Mouse (Mus musculus): ENCODE measurements around the gene Hoxc12. TPM values are rescaled to one million over a fixed set of nuclear protein-coding genes. Genes with fewer than 3 reads are reported as not detected.

Gene Hoxc12
- not detected in 2 replicates for polyA plus RNA-seq (2012; ENCODE audit: insufficient read depth, low replicate concordance)

DNA sequence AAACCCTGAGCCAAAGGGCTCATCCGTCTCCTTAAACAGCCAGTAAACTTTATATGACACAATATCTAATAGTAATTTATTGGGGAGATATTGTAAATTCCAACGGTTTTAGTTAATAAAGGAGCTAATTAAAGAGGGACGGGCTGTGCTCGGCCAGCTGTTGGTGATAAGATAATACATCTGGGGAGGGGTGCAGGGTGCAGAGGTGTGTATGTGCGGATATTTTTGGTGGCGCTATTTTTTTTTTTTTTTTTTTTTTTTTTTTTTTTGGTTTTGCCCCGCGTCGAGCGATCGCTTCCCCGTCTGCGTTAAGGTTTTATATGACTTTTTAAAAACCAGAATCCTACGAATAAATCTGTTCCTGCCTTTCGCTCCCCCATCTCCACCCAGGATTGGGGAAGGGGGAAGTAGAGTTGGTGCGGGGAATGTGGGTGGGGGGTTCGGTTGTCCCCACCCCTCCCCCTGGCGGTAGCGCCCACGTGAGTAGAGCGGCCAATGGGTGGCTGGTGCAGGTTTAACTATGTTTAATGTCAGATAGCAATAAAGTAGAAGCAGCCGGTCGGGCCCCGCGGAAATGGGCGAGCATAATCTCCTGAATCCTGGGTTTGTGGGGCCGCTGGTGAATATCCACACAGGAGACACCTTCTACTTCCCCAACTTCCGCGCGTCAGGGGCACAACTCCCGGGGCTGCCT, at the start of gene Hoxc12:
Gene Hoxc12, plus strand, starts transcription at position 479 of the 694 bp plus-strand sequence.
- Histone ChIP-seq H3K4me3 (replicated peaks) (peak within 1 kb of the TSS; percentile 53), H3K9me3 (0 out of 2 replicates have a peak, but pooled peaks cover 3% of the 10 kb centered on the region), H3K4me1 (peaks cover 6% of the 10 kb centered on the region; the same call in 1 of the 2 replicates), H3K27me3 (replicated peaks) (peaks cover 99% of the 10 kb centered on the region), H3K36me3 (replicated peaks; ENCODE audit: low read length) (no peaks in the 10 kb centered on the region)
- no peak for TF ChIP-seq FLI1 (IDR thresholded peaks at IDR 0.05; ENCODE audit: low read length)
- TF ChIP-seq GATA1 (IDR thresholded peaks at IDR 0.05; ENCODE audit: borderline replicate concordance, low read length), result no peak

DNA sequence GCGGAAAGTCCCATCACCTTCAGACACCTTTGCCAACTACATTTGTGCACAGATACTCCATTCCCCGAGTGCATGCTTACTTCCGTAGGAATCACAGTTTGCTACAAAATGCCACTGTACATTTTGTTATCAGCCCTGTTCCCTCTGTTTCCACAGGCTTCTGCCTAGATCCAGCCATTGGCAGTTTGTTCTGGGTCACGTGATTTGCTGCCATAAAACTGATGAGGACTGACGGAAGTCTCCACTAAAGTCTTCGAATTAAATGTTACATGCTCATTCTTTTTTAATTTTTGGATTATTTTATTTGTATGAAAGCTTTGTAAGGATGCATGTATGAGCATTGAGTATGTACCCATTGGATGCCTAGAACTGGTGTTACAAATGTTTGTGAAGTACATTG, 41.4 kb upstream of the Hoxc12 start:
- no peaks in the 10 kb centered on the region for H3K9me3 ChIP-seq
- TF ChIP-seq GATA1 (IDR thresholded peaks at IDR 0.05; ENCODE audit: borderline replicate concordance, low read length) (no peak), FLI1 (IDR thresholded peaks at IDR 0.05; ENCODE audit: low read length) (no peak)
- H3K36me3 ChIP-seq (replicated peaks; ENCODE audit: low read length), result no peaks in the 10 kb centered on the region
- H3K4me1 ChIP-seq, result no peaks in the 10 kb centered on the region
- H3K27me3 ChIP-seq (replicated peaks), result peaks cover 34% of the 10 kb centered on the region
- H3K4me3 ChIP-seq (replicated peaks), result no peak overlapping the region

DNA sequence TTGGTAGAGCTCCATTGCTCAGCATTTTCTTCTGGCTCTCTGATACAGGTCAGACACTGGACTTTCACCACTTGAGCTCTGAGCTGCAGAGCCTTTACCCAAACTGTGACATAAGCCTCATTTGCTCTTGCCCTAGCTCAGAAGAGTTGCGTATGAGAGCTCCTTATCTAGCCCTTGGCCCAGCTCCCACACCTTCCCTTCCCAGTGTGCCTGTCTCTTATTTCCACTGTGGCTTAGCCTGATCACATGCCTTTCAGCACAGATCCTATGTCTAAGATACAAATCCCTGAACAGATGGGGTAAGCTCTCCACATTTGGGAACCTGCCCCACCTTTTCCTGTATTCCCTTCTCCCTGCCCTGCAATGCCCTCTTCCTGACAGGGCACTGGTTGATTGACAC, 31.6 kb upstream of the Hoxc12 start:
- Histone ChIP-seq H3K27me3 (replicated peaks) (peaks cover 66% of the 10 kb centered on the region), H3K4me3 (replicated peaks) (no peak overlapping the region), H3K36me3 (replicated peaks; ENCODE audit: low read length) (no peaks in the 10 kb centered on the region), H3K4me1 (peaks cover 2% of the 10 kb centered on the region; the same call in 1 of the 2 replicates), H3K9me3 (no peaks in the 10 kb centered on the region)
- TF ChIP-seq FLI1 (IDR thresholded peaks at IDR 0.05; ENCODE audit: low read length) (no peak), GATA1 (IDR thresholded peaks at IDR 0.05; ENCODE audit: borderline replicate concordance, low read length) (no peak)

DNA sequence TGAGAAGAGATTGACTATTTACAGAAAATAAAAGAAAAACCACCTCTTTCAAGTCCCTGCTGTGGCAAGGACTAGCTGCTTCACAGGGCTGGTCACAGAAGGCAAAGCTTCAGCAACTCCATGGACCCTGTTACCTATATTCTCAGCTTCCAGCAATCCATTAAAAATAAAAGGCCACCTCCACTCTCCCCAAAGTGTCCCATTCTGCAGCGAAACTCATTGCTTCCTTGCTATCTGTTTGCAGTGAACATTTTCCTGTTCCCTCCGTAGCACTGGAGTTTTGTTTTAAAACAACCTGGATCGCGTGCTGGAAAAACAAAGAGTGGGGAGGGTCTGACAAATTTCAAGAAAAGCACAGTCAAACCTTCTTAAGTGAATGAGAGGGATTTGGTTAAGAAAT, 27.0 kb upstream of the Hoxc12 start:
- TF ChIP-seq FLI1 (IDR thresholded peaks at IDR 0.05; ENCODE audit: low read length), result no peak
- no peak for TF ChIP-seq GATA1 (IDR thresholded peaks at IDR 0.05; ENCODE audit: borderline replicate concordance, low read length)
- Histone ChIP-seq H3K9me3 (peaks cover 2% of the 10 kb centered on the region; the same call in 1 of the 2 replicates), H3K4me1 (peaks cover 11% of the 10 kb centered on the region), H3K36me3 (replicated peaks; ENCODE audit: low read length) (no peaks in the 10 kb centered on the region), H3K4me3 (replicated peaks) (no peak overlapping the region), H3K27me3 (replicated peaks) (peaks cover 92% of the 10 kb centered on the region)

DNA sequence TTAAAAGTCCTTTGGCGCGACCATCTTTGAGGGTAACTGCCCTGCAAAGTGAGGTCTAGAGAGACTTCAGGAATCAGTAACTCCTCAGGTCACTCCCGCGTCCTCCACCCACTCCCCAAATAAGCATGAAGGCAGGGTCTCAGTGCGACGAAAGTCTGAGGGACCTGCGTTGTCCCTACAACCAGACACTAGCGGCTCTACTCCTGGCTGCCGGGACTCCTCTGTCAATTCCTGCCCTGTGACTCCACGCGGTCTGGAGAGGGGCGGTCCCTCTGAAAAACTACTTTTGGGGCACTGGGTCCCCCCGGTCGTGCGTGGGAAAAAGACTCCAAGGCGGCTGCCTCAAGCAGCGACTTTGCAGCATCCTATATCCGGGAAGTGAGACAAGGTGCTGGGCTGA, 26.5 kb upstream of the Hoxc12 start:
- H3K4me3 ChIP-seq (replicated peaks), result no peak overlapping the region
- H3K9me3 ChIP-seq, result peaks cover 2% of the 10 kb centered on the region; the same call in 1 of the 2 replicates
- TF ChIP-seq FLI1 (IDR thresholded peaks at IDR 0.05; ENCODE audit: low read length) (no peak), GATA1 (IDR thresholded peaks at IDR 0.05; ENCODE audit: borderline replicate concordance, low read length) (no peak)
- peaks cover 92% of the 10 kb centered on the region for H3K27me3 ChIP-seq (replicated peaks)
- no peaks in the 10 kb centered on the region for H3K36me3 ChIP-seq (replicated peaks; ENCODE audit: low read length)
- peaks cover 11% of the 10 kb centered on the region for H3K4me1 ChIP-seq

DNA sequence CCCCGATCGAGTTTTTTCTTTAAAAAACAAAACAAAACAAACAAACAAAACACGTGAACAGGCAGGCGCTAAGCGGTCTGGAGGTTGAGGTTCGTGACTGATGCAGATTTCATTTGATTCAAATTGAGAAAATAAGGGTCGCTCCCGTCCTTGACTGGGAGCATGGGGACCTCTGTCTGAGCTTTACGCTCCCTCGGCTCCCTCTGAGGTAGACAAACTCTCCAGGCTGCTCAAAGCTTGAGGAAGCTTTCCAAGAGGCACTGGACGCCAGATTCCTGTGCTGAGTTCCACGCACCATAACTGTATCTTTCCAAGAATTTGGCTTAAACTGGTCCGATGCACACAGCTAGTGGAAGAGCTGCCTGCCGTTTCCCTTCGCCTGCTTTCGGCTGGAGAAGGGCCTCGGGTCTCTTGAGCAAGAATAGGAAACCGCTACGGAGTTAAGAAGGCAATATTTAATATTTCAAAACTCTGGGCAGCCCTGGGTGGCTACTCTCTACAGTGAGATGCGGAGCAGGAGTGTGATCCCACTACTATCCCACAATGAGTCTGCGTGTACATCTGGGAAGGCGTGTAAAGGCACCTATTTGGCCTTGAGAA, 26.0 kb upstream of the Hoxc12 start:
- TF ChIP-seq GATA1 (IDR thresholded peaks at IDR 0.05; ENCODE audit: borderline replicate concordance, low read length), result no peak
- TF ChIP-seq FLI1 (IDR thresholded peaks at IDR 0.05; ENCODE audit: low read length), result no peak
- Histone ChIP-seq H3K27me3 (replicated peaks) (peaks cover 91% of the 10 kb centered on the region), H3K4me1 (peaks cover 11% of the 10 kb centered on the region), H3K36me3 (replicated peaks; ENCODE audit: low read length) (no peaks in the 10 kb centered on the region), H3K9me3 (peaks cover 2% of the 10 kb centered on the region; the same call in 1 of the 2 replicates), H3K4me3 (replicated peaks) (no peak overlapping the region)

DNA sequence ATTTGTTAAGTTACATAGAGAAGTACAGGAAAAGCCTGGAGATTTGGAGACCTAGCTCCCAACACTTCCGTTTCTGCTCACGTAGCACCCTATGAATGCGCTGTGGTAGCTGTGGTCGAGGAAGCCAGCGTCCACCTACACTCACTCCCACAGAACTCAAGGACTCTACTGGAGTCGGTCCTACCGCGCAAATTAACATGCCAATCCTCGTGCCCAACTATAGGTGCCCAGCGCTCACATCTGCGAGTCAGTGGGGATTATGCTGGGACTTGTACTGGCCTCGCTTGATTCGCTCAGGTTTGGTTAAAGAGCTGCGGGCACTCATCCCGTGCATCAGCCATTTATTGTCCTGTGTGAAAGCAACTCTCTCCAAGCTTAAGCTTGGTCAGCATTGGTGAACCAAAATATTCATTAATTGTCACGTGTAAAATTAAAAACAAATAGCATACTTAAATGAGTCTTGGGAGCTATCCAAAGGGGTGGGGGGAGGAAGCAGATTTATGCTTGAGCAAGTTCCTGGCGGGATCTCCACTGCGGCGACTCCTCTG, 23.4 kb upstream of the Hoxc12 start:
- Histone ChIP-seq H3K36me3 (replicated peaks; ENCODE audit: low read length) (no peaks in the 10 kb centered on the region), H3K4me1 (peaks cover 11% of the 10 kb centered on the region), H3K9me3 (peaks cover 2% of the 10 kb centered on the region; the same call in 1 of the 2 replicates), H3K27me3 (replicated peaks) (peaks cover 95% of the 10 kb centered on the region), H3K4me3 (replicated peaks) (no peak overlapping the region)
- TF ChIP-seq FLI1 (IDR thresholded peaks at IDR 0.05; ENCODE audit: low read length) (no peak), GATA1 (IDR thresholded peaks at IDR 0.05; ENCODE audit: borderline replicate concordance, low read length) (no peak)

DNA sequence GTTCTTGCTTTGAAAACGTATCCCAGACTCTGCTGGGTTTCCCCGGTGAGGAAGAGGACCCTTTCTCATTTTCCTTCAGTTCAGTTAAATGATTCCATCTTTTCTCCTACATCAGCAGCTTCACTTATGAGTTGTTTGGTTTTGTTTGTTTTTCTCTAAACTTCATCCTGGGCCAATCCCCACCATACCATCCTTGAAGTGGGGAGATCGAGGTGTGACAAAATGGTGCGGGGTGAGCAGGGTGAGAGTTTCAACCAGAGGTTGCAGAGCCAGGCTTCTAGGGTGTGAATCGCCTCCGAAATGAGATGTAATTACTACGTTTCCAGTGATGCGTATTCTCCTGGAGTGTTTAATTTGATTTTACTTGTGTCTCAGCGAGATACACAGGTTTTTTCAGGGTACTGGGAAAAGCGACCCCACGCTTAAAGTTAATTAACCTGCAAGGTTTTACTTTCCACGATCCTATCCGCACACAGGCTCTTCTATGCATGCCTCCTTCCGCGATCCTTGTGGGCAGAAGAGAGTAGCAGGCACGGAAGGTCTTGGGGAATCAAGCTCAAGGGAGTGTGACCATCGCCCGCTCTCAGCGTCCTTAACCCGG, 18.5 kb upstream of the Hoxc12 start:
- Histone ChIP-seq H3K27me3 (replicated peaks) (peaks cover 98% of the 10 kb centered on the region), H3K4me1 (peaks cover 11% of the 10 kb centered on the region; the same call in 1 of the 2 replicates)

DNA sequence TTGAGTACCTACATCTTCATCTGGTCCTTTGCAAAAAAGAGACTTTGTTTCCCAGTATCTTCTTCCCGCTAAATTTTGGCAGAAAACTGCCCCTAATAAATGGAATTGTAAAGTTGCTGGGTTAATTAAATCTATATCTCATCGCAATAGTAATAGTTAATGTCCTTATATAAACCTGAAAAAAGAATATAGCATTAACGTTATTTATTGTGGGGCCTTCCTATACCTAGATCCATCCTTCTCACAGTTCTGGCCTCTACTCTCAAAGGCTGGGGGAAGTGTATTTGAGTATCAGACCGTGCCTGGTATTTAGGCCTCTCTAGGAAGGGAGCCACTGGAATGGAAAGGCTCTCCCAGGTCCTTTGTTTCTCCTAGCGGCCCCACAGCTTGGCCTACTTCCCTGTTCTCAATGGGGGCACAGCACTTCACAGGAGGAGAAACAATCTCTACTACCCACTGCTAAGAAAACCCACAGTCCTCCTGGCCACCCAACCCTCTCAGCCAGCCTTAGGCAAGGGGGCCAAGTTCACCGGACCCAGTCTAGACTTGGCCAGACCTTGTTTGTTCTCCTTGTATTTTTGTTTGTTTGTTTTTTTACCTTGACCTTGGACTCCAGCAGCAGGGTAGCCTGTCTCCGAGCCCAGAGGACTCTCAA, 17.8 kb upstream of the Hoxc12 start:
- no peaks in the 10 kb centered on the region for H3K36me3 ChIP-seq (replicated peaks; ENCODE audit: low read length)
- peaks cover 11% of the 10 kb centered on the region; the same call in 1 of the 2 replicates for H3K4me1 ChIP-seq
- H3K4me3 ChIP-seq (replicated peaks), result no peak overlapping the region
- TF ChIP-seq GATA1 (IDR thresholded peaks at IDR 0.05; ENCODE audit: borderline replicate concordance, low read length) (no peak), FLI1 (IDR thresholded peaks at IDR 0.05; ENCODE audit: low read length) (no peak)
- H3K9me3 ChIP-seq, result peaks cover 3% of the 10 kb centered on the region; the same call in 1 of the 2 replicates
- H3K27me3 ChIP-seq (replicated peaks), result peaks cover 98% of the 10 kb centered on the region

More for the DNA sequence above, 18.5 kb upstream of the Hoxc12 start:
- Histone ChIP-seq H3K4me3 (replicated peaks) (no peak overlapping the region), H3K9me3 (peaks cover 3% of the 10 kb centered on the region), H3K36me3 (replicated peaks; ENCODE audit: low read length) (no peaks in the 10 kb centered on the region)
- TF ChIP-seq FLI1 (IDR thresholded peaks at IDR 0.05; ENCODE audit: low read length), result no peak
- TF ChIP-seq GATA1 (IDR thresholded peaks at IDR 0.05; ENCODE audit: borderline replicate concordance, low read length), result no peak
